Mouse (Mus musculus): ENCODE data around the gene Leng8. TPM values are rescaled to one million over a fixed set of nuclear protein-coding genes. Genes with fewer than 3 reads are reported as not detected.
A peak's percentile ranks its signal among the peaks of the same experiment; 100 is the strongest.

Leng8 gene
- polyA plus RNA-seq (2012; rRNA removed) (365 and 505 TPM in 2 replicates), polyA plus RNA-seq (2014; fragmentation: Nextera tagmentation; extraction: Ambion mirVana) (45.8 and 53.6 TPM in 2 replicates)

DNA sequence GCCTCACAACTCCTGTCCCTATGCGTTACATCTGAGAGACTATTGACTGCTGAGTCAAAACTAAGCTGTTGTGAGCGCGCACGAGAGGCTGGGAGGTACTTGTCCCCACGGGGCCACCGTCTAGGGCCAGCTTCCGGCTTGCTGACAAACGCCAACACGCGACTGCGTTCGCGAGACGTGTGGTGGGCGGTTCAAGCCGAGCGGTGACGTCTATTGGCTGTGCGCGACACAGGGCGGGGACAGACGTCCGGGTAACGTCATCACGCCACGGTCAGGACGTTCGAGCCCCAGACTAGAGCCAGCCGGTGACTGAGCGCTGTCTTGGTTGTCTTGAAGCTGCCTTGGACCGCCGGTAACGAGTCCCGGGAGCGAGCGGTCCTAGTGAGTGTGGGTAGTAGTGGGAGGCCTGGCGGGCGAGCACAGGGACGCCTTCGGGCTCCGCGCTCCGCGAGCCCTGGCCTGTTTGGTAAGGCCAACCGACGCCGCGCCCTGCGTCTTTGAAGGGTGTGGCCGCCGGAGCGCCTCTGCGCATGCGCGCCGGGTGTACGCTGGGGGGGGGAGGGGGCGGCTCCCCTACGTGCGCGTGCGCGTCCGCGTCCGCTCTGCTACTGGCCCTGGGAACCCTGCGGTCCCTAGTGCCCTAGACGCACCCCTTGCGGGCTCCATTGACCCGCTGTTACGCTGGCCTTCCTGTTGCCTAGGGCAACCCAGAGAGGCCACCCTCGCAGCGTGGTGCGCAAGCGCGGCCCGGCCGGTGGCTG is at the start of gene Leng8:
Gene Leng8, plus strand, starts transcription at position 269 of the 761 bp plus-strand sequence.
- ATAC-seq (ENCODE audit: low FRiP score, low read depth) = peak; percentile 99

DNA sequence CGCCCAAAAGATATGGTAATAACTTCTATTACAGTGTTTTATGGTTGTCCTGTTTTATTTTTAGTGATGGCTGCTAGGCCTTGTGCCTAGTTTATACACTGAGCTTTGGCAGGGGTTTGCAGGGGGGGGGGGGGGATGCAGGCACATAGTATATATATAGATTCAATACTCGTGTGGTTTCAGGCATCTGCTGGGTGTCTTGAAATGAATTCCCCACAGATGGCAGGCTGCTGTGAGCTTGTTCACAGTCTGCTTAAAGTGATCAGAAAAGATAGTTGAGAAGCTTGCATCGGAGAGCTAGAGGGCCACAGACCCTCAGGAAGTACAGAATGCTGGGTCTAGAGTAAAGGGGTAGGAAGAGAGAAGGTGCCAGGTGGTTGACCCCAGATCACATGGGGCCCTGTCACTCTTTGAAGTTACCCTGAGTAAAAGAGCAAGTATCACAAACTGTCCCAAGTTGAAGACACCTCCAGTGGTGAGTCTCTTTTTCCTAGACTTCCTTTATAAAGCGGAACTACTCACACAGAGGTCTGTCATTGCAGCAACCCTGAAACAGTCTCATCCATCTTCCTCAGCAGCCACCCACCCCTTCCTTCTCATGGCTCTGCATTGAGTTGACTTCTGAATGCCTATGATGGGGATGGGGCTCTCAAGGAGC is 49.5 kb upstream of the Leng8 start:
- Histone ChIP-seq H3K9me3 (ENCODE audit: control insufficient read depth, low read length) (no peaks in the 10 kb centered on the region), H3K36me3 (ENCODE audit: control insufficient read depth, insufficient read depth, low read length) (no peaks in the 10 kb centered on the region), H3K9ac (ENCODE audit: low read depth, low read length, severe bottlenecking) (no peak overlapping the region), H3K4me2 (replicated peaks; ENCODE audit: low read depth, low read length, severe bottlenecking) (no peak overlapping the region), H3K27ac (replicated peaks; ENCODE audit: low read depth, low read length) (no peak overlapping the region), H3K4me1 (ENCODE audit: control insufficient read depth, insufficient read depth, low read length) (no peaks in the 10 kb centered on the region), H3K27me3 (ENCODE audit: control insufficient read depth, insufficient read depth, low read length) (no peaks in the 10 kb centered on the region), H3K4me3 (replicated peaks; ENCODE audit: low read length) (no peak overlapping the region)
- 78% methylated on average over 4 of the region's 4 CpGs for WGBS
- DNase-seq (ENCODE audit: low spot score) = no peak
- TF ChIP-seq POLR2A (IDR thresholded peaks at IDR 0.05; ENCODE audit: borderline replicate concordance, extremely low read depth, insufficient read depth, insufficient read length) = no peak
- ATAC-seq (ENCODE audit: low FRiP score, low read depth) = no peak

More for the DNA sequence above, at the start of gene Leng8:
- Histone ChIP-seq H3K27me3 (ENCODE audit: control insufficient read depth, insufficient read depth, low read length) (no peaks in the 10 kb centered on the region), H3K36me3 (ENCODE audit: control insufficient read depth, insufficient read depth, low read length) (peaks cover 37% of the 10 kb centered on the region), H3K4me1 (ENCODE audit: control insufficient read depth, insufficient read depth, low read length) (peaks cover 6% of the 10 kb centered on the region; the same call in 1 of the 2 replicates), H3K9me3 (ENCODE audit: control insufficient read depth, low read length) (no peaks in the 10 kb centered on the region), H3K4me2 (replicated peaks; ENCODE audit: low read depth, low read length, severe bottlenecking) (peak within 1 kb of the TSS; percentile 67), H3K27ac (replicated peaks; ENCODE audit: low read depth, low read length) (peak within 1 kb of the TSS; percentile 93), H3K4me3 (replicated peaks; ENCODE audit: low read length) (peak within 1 kb of the TSS; percentile 91), H3K9ac (ENCODE audit: low read depth, low read length, severe bottlenecking) (peak within 1 kb of the TSS; percentile 81)
- TF ChIP-seq POLR2A (IDR thresholded peaks at IDR 0.05; ENCODE audit: borderline replicate concordance, extremely low read depth, insufficient read depth, insufficient read length) = peak; percentile 88; the same call in 1 of the 2 replicates
- DNase-seq (ENCODE audit: low spot score) = peak; percentile 98
- WGBS = under 1% methylated on average over 51 of the region's 78 CpGs

DNA sequence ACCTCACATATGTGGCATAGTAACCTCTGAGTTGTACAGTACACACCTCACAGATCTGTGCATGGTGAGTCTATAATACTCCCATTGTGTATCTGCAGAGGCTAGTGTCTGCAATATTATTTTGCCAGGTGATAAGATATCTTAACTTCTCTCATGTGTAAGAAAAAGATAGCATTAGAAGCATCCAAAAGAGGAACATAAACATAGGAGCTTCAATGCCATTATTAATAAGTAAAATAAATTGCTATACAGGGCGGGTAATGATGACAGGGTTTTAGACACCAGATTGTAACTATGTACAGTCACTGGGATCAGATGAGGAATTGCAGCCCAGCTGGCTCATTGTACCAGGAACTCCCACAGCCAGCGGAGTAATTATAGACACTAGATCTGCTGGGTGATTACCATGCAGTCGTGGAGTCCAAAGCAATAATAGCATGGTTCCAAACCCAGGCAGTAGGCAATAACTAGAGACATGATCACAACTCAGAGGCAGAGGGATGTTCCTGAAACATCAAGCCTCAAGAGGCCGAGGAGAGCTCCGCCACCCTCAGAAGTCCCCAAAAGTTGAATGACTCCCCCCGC is 48.9 kb upstream of the Leng8 start:
- no peaks in the 10 kb centered on the region for H3K27me3 ChIP-seq (ENCODE audit: control insufficient read depth, insufficient read depth, low read length)
- DNase-seq (ENCODE audit: low spot score) (no peak), ATAC-seq (ENCODE audit: low FRiP score, low read depth) (no peak)
- 85% methylated on average over 6 of the region's 6 CpGs for WGBS
- no peak overlapping the region for H3K9ac ChIP-seq (ENCODE audit: low read depth, low read length, severe bottlenecking)
- H3K4me1 ChIP-seq (ENCODE audit: control insufficient read depth, insufficient read depth, low read length) = no peaks in the 10 kb centered on the region
- no peak overlapping the region for H3K4me2 ChIP-seq (replicated peaks; ENCODE audit: low read depth, low read length, severe bottlenecking)
- TF ChIP-seq POLR2A (IDR thresholded peaks at IDR 0.05; ENCODE audit: borderline replicate concordance, extremely low read depth, insufficient read depth, insufficient read length) = no peak
- no peak overlapping the region for H3K4me3 ChIP-seq (replicated peaks; ENCODE audit: low read length)
- no peak overlapping the region for H3K27ac ChIP-seq (replicated peaks; ENCODE audit: low read depth, low read length)
- H3K36me3 ChIP-seq (ENCODE audit: control insufficient read depth, insufficient read depth, low read length) = no peaks in the 10 kb centered on the region
- H3K9me3 ChIP-seq (ENCODE audit: control insufficient read depth, low read length) = no peaks in the 10 kb centered on the region

DNA sequence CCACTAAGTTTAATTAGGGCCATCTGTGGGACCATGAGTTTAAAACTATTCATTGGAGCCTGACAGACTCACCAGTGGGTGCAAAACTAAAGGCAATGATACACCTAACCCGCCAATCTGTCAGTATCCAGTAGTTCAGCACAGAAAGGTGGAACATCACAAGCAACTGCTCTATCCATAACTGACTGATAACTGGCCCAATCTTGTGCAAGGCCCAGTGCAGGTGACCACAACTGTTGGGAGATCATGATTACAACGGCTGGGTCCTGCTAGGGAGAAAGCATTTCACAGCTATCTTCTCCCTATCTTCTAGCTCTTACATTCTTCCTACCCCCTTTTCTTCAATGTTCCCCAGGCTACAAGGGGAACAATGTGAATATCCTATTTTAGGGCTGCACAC is 48.2 kb upstream of the Leng8 start:
- WGBS = 84% methylated on average over 2 of the region's 2 CpGs
- no peak for ATAC-seq (ENCODE audit: low FRiP score, low read depth)
- no peaks in the 10 kb centered on the region for H3K27me3 ChIP-seq (ENCODE audit: control insufficient read depth, insufficient read depth, low read length)

DNA sequence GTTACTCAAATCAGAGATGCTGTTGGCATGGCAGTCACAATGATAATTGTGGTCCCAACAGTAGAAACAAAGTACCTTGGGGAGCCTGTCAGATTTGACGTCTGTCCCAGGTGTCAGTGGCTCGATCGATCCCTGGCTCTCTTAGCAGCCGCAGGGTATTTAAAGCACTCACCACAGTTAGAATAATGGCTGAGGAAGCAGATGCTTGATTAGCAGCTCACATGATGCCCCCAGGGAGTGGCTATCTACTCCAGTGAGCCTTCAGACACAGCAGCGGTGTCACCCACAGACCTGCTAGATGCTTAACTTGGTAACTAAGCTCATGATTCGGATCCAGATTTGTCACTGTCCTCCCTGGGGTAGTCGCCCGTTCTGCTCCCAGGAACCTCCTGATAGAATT is 45.7 kb upstream of the Leng8 start:
- DNase-seq (ENCODE audit: low spot score) (no peak), ATAC-seq (ENCODE audit: low FRiP score, low read depth) (no peak)
- Histone ChIP-seq H3K27ac (replicated peaks; ENCODE audit: low read depth, low read length) (no peak overlapping the region), H3K4me1 (ENCODE audit: control insufficient read depth, insufficient read depth, low read length) (no peaks in the 10 kb centered on the region), H3K27me3 (ENCODE audit: control insufficient read depth, insufficient read depth, low read length) (no peaks in the 10 kb centered on the region), H3K36me3 (ENCODE audit: control insufficient read depth, insufficient read depth, low read length) (no peaks in the 10 kb centered on the region), H3K4me2 (replicated peaks; ENCODE audit: low read depth, low read length, severe bottlenecking) (no peak overlapping the region), H3K9ac (ENCODE audit: low read depth, low read length, severe bottlenecking) (no peak overlapping the region), H3K4me3 (replicated peaks; ENCODE audit: low read length) (no peak overlapping the region), H3K9me3 (ENCODE audit: control insufficient read depth, low read length) (no peaks in the 10 kb centered on the region)
- TF ChIP-seq POLR2A (IDR thresholded peaks at IDR 0.05; ENCODE audit: borderline replicate concordance, extremely low read depth, insufficient read depth, insufficient read length) = no peak
- 55% methylated on average over 8 of the region's 8 CpGs for WGBS

More for the DNA sequence above, 48.2 kb upstream of the Leng8 start:
- no peak for TF ChIP-seq POLR2A (IDR thresholded peaks at IDR 0.05; ENCODE audit: borderline replicate concordance, extremely low read depth, insufficient read depth, insufficient read length)
- no peak overlapping the region for H3K4me3 ChIP-seq (replicated peaks; ENCODE audit: low read length)
- no peak overlapping the region for H3K4me2 ChIP-seq (replicated peaks; ENCODE audit: low read depth, low read length, severe bottlenecking)
- H3K36me3 ChIP-seq (ENCODE audit: control insufficient read depth, insufficient read depth, low read length) = no peaks in the 10 kb centered on the region
- H3K9ac ChIP-seq (ENCODE audit: low read depth, low read length, severe bottlenecking) = no peak overlapping the region
- H3K4me1 ChIP-seq (ENCODE audit: control insufficient read depth, insufficient read depth, low read length) = no peaks in the 10 kb centered on the region
- no peak for DNase-seq (ENCODE audit: low spot score)
- no peak overlapping the region for H3K27ac ChIP-seq (replicated peaks; ENCODE audit: low read depth, low read length)
- H3K9me3 ChIP-seq (ENCODE audit: control insufficient read depth, low read length) = no peaks in the 10 kb centered on the region

Measured in limb, embryonic 14.5 days (tissue).